Mouse (Mus musculus) C2C12 (cell line): ENCODE data around the gene Slc6a6. TPM values are rescaled to one million over a fixed set of nuclear protein-coding genes. Genes with fewer than 3 reads are reported as not detected.

Experiments used
- H3K27me3 ChIP-seq: one replicate; pipeline ENCODE4 v1.6.1; 2011; ENCODE audit not compliant: control insufficient read depth, insufficient read depth, insufficient read length
- H3K36me3 ChIP-seq: one replicate; pipeline ENCODE4 v1.6.1; 2011; ENCODE audit not compliant: control insufficient read depth, insufficient read depth
- H3K4me3 ChIP-seq: one replicate; pipeline ENCODE4 v1.5.1; 2011; ENCODE audit warnings: mild to moderate bottlenecking, control low read depth; ENCODE audit not compliant: poor library complexity, insufficient read depth, severe bottlenecking
- H3K79me2 ChIP-seq: one replicate; pipeline ENCODE4 v1.6.1; 2011; ENCODE audit not compliant: control insufficient read depth, insufficient read depth
- H3K79me3 ChIP-seq: one replicate; pipeline ENCODE4 v1.6.1; 2011; ENCODE audit warnings: low read depth, control low read depth
- H3ac ChIP-seq: one replicate; pipeline ENCODE3; 2011; ENCODE audit warnings: low read depth; ENCODE audit not compliant: control insufficient read depth, insufficient read length
- CEBPB ChIP-seq: IDR thresholded peaks from one replicate; pipeline ENCODE4 v1.6.1; 2011; ENCODE audit warnings: low read depth, mild to moderate bottlenecking, control low read depth, moderate library complexity
- CTCF ChIP-seq: IDR thresholded peaks from one replicate; pipeline ENCODE4 v1.5.1; 2011; ENCODE audit not compliant: control insufficient read depth, insufficient read depth, insufficient read length
- FOSL1 ChIP-seq: IDR thresholded peaks from one replicate; pipeline ENCODE4 v1.8.0; 2011; ENCODE audit warnings: mild to moderate bottlenecking, low read length; ENCODE audit not compliant: poor library complexity, insufficient read depth, severe bottlenecking
- MAX ChIP-seq: IDR thresholded peaks from one replicate; pipeline ENCODE4 v1.6.1; 2011; ENCODE audit warnings: mild to moderate bottlenecking, control low read depth
- MYOD1 ChIP-seq: IDR thresholded peaks from one replicate; pipeline ENCODE4 v1.6.1; 2011; ENCODE audit warnings: low read depth; ENCODE audit not compliant: control insufficient read depth, insufficient read length
- MYOG ChIP-seq: IDR thresholded peaks from one replicate; pipeline ENCODE4 v1.6.1; 2011; ENCODE audit not compliant: control insufficient read depth, insufficient read length; ENCODE audit errors: extremely low read depth
- USF1 ChIP-seq: IDR thresholded peaks from one replicate; pipeline ENCODE4 v1.6.1; 2011; ENCODE audit warnings: low read depth, mild to moderate bottlenecking, control low read depth, moderate library complexity
- polyA plus RNA-seq: library from polyadenylated mRNA; unstranded; fragments of >200 nt; fragmentation: generic; extraction: Trizol; gene quantifications from one replicate; pipeline ENCODE4 v1.2.1, GENCODE M21; 2012; ENCODE audit warnings: missing spikeins

The Slc6a6 gene
- polyA plus RNA-seq, 1 experiment = 97.0 TPM

GRCm38 (mm10) chr6:91699482-91700200 lies 15.8 kb downstream of the Slc6a6 start:
- Histone ChIP-seq H3K27me3 (no peaks in the 10 kb centered on the region), H3K4me3 (no peak overlapping the region), H3K36me3 (peaks cover 79% of the 10 kb centered on the region), H3ac (no peak overlapping the region), H3K79me3 (peaks cover 72% of the 10 kb centered on the region), H3K79me2 (peaks cover 100% of the 10 kb centered on the region)
- TF ChIP-seq CTCF (no peak), CEBPB (no peak), FOSL1 (no peak), USF1 (no peak), MYOG (no peak), MAX (no peak), MYOD1 (no peak)

- H3K79me3 ChIP-seq = peaks cover 65% of the 10 kb centered on the region
- H3K79me2 ChIP-seq = peaks cover 100% of the 10 kb centered on the region
- no peak overlapping the region for H3K4me3 ChIP-seq
- H3K27me3 ChIP-seq = no peaks in the 10 kb centered on the region
- H3K36me3 ChIP-seq = peaks cover 84% of the 10 kb centered on the region
- TF ChIP-seq USF1 = no peak
- TF ChIP-seq MAX = no peak
- TF ChIP-seq MYOD1 = no peak
- no peak for TF ChIP-seq FOSL1
- TF ChIP-seq CTCF = no peak
- no peak for TF ChIP-seq MYOG
- TF ChIP-seq CEBPB = no peak
- H3ac ChIP-seq = no peak overlapping the region
These were observed 17.2 kb downstream of the Slc6a6 start for GRCm38 (mm10) chr6:91700823-91701621.

GRCm38 (mm10) chr6:91703459-91703858 lies 19.6 kb downstream of the Slc6a6 start:
- H3K27me3 ChIP-seq = no peaks in the 10 kb centered on the region

GRCm38 (mm10) chr6:91704446-91704845 lies 20.6 kb downstream of the Slc6a6 start:
- Histone ChIP-seq H3K27me3 (no peaks in the 10 kb centered on the region), H3ac (no peak overlapping the region), H3K4me3 (no peak overlapping the region), H3K79me2 (peaks cover 99% of the 10 kb centered on the region), H3K79me3 (peaks cover 60% of the 10 kb centered on the region), H3K36me3 (peaks cover 95% of the 10 kb centered on the region)
- TF ChIP-seq MAX (no peak), CTCF (no peak), MYOD1 (no peak), USF1 (no peak), CEBPB (no peak), FOSL1 (no peak), MYOG (no peak)

More at GRCm38 (mm10) chr6:91703459-91703858, 19.6 kb downstream of the Slc6a6 start:
- H3K79me2 ChIP-seq = peaks cover 100% of the 10 kb centered on the region
- H3K4me3 ChIP-seq = no peak overlapping the region
- H3K79me3 ChIP-seq = peaks cover 62% of the 10 kb centered on the region
- peaks cover 98% of the 10 kb centered on the region for H3K36me3 ChIP-seq
- no peak overlapping the region for H3ac ChIP-seq
- no peak for TF ChIP-seq USF1
- TF ChIP-seq MAX = no peak
- TF ChIP-seq MYOG = no peak
- no peak for TF ChIP-seq CTCF
- TF ChIP-seq MYOD1 = no peak
- TF ChIP-seq CEBPB = no peak
- TF ChIP-seq FOSL1 = no peak

GRCm38 (mm10) chr6:91705651-91706050 lies 21.8 kb downstream of the Slc6a6 start:
- Histone ChIP-seq H3K79me3 (peaks cover 56% of the 10 kb centered on the region), H3K36me3 (peaks cover 83% of the 10 kb centered on the region), H3K27me3 (no peaks in the 10 kb centered on the region), H3K4me3 (no peak overlapping the region), H3K79me2 (peaks cover 99% of the 10 kb centered on the region), H3ac (no peak overlapping the region)
- TF ChIP-seq USF1 (no peak), MYOD1 (no peak), MYOG (no peak), FOSL1 (no peak), MAX (no peak), CTCF (no peak), CEBPB (no peak)
